ENCODE assay signal across 9 mouse cellular contexts in the genomic region with DNA sequence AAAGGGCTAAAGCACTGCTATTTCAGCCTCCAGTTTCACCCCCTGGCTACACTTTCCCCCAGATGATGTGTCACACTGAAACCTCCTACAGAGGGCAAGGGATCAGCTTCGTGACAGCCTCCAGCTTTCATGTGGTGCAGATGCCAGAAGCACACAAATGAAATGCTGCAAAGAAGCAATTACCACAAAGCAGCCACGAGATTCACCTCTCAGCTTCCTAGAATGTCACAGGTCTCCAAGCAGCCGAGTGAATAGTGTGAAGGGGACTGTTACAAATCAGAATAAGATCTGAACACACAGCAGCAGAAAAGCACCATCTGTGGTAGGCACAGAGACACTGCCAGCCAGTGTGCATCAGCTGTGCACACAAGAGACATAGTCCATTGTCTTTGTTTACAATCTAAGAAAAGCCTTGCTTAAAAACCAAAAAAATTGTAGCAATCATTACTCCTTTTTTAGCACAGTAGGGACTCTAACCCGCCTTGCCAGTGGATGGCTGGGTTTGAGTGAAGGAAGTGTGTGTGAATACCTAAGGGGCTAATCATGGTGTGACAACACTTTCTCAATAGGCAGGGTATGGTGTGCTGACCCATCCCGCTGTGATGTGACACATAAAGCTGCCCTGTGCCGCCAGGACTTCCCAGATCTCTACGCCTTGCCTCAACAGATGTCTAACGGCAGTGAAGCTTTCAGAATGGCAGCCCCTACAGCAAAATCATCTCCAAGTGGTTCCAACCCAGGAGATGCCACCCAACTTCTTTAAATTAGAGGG. TPM values are rescaled to one million over a fixed set of nuclear protein-coding genes. Genes with fewer than 3 reads are reported as not detected.
DNase-seq lines count a peak whose midpoint lies in the region; ATAC-seq and TF ChIP-seq lines count a peak whose summit lies in the region.
"Had no signal": no experiment of that assay in that cellular context is flagged by ENCODE, and none has a peak within 500 bp of the region (broad histone marks: within the 10 kb centered on the region; RNA-seq: fewer than 3 reads in every experiment).

No protein-coding gene starts in this region.

- 0 out of 2 replicates have a peak, but pooled peaks have one; percentile 33 for ATAC-seq in embryonic facial prominence, embryonic 14.5 days (ENCODE audit: low read depth)

- H3K4me3 ChIP-seq in C2C12 (ENCODE audit: insufficient read depth, poor library complexity, severe bottlenecking) (no peak overlapping the region), CH12.LX (replicated peaks in 1 of 3; ENCODE audit: low read depth in 2 of 3, low read length in 2 of 3, poor library complexity in 1 of 3) (peak overlapping the region; percentile 10 to 26 (median 17))
- H3K4me3 ChIP-seq in embryonic facial prominence, embryonic 14.5 days (ENCODE audit: low read depth, low read length), result no peak overlapping the region
- no peak overlapping the region for H3K4me3 ChIP-seq in olfactory bulb, adult 2 months (ENCODE audit: insufficient read depth, low read depth, low read length)
- H3K4me3 ChIP-seq: embryonic facial prominence, embryonic 15.5 days had no signal

- peak overlapping the region; percentile 63; the same call in 1 of the 2 replicates for H3K27ac ChIP-seq in CH12.LX (ENCODE audit: insufficient read depth, low read depth)
- H3K27ac ChIP-seq in embryonic facial prominence, embryonic 14.5 days (replicated peaks; ENCODE audit: low read depth, low read length), result no peak overlapping the region
- peak overlapping the region; percentile 78 for H3K27ac ChIP-seq in olfactory bulb, adult 2 months (ENCODE audit: insufficient read depth, low read depth, low read length)
- H3K27ac ChIP-seq: embryonic facial prominence, embryonic 15.5 days had no signal

- TF ChIP-seq CTCF in C2C12 (IDR thresholded peaks at IDR 0.05; ENCODE audit: control insufficient read depth, insufficient read depth, insufficient read length) (no peak), CH12.LX (conservative IDR thresholded peaks at IDR 0.05 in 1 of 2, IDR thresholded peaks at IDR 0.05 in 1 of 2; ENCODE audit: low read depth in 2 of 2, low read length in 2 of 2) (no peak; a peak in 1 of 4 replicates)
- TF ChIP-seq CTCF in olfactory bulb, adult 2 months (IDR thresholded peaks at IDR 0.05; ENCODE audit: insufficient read depth, low read depth, low read length), result no peak

- H3K79me3 ChIP-seq in C2C12 (ENCODE audit: low read depth), result peaks cover 38% of the 10 kb centered on the region

- dilution Hi-C loops in CH12.LX (cut with MboI; ENCODE audit: extremely low pct_ligation_motif_present, extremely low pct_unique_long_range_greater_than_20kb, low sequenced_read_pairs), result no loop called here

- H3K9ac ChIP-seq in CH12.LX (ENCODE audit: insufficient read depth, low read depth), result peak overlapping the region; percentile 16; the same call in 1 of the 2 replicates
- no peak overlapping the region for H3K9ac ChIP-seq in embryonic facial prominence, embryonic 14.5 days (ENCODE audit: low read depth, low read length)
- H3K9ac ChIP-seq: embryonic facial prominence, embryonic 15.5 days had no signal

- in situ Hi-C loops in CH12.LX (cut with MboI; ENCODE audit: low pct_ligation_motif_present, low pct_unique_long_range_greater_than_20kb, low sequenced_read_pairs), result no loop called here

- TF ChIP-seq POLR2A in CH12.LX (IDR thresholded peaks at IDR 0.05; ENCODE audit: low read depth, low read length), result no peak
- no peak for TF ChIP-seq POLR2A in olfactory bulb, adult 2 months (IDR thresholded peaks at IDR 0.05; ENCODE audit: insufficient read depth, low read depth, low read length)

- H3K79me2 ChIP-seq in C2C12 (ENCODE audit: control insufficient read depth, insufficient read depth) (peaks cover 86% of the 10 kb centered on the region), CH12.LX (replicated peaks; ENCODE audit: control insufficient read depth, extremely low read depth, insufficient read depth, poor library complexity, severe bottlenecking) (peaks cover 73% of the 10 kb centered on the region)

- H3K9me3 ChIP-seq in CH12.LX (replicated peaks; ENCODE audit: low read length), result no peaks in the 10 kb centered on the region
- no peaks in the 10 kb centered on the region for H3K9me3 ChIP-seq in embryonic facial prominence, embryonic 14.5 days (ENCODE audit: control insufficient read depth, low read length)
- H3K9me3 ChIP-seq: embryonic facial prominence, embryonic 15.5 days had no signal

- H3ac ChIP-seq in C2C12 (ENCODE audit: control insufficient read depth, insufficient read length, low read depth), result no peak overlapping the region

- H3K36me3 ChIP-seq in C2C12 (ENCODE audit: control insufficient read depth, insufficient read depth), result no peaks in the 10 kb centered on the region
- peaks cover 0 to 20% of the 10 kb centered on the region in 2 experiments for H3K36me3 ChIP-seq in CH12.LX (replicated peaks in 1 of 2; ENCODE audit: control insufficient read depth in 1 of 2, insufficient read depth in 1 of 2, low read length in 1 of 2)
- no peaks in the 10 kb centered on the region for H3K36me3 ChIP-seq in embryonic facial prominence, embryonic 14.5 days (ENCODE audit: control insufficient read depth, insufficient read depth, low read length)
- H3K36me3 ChIP-seq: embryonic facial prominence, embryonic 15.5 days had no signal

- H3K4me1 ChIP-seq in CH12.LX (ENCODE audit: control insufficient read depth in 1 of 2, insufficient read depth in 2 of 2), result peaks cover 26 to 90% of the 10 kb centered on the region in 2 experiments
- H3K4me1 ChIP-seq in embryonic facial prominence, embryonic 14.5 days (ENCODE audit: control insufficient read depth, insufficient read depth, low read length), result peaks cover 17% of the 10 kb centered on the region
- H3K4me1 ChIP-seq in olfactory bulb, adult 2 months (ENCODE audit: control insufficient read depth, insufficient read depth, low read length), result peaks cover 16% of the 10 kb centered on the region

- peak; percentile 23; the same call in 1 of the 2 replicates for TF ChIP-seq EP300 in CH12.LX (IDR thresholded peaks at IDR 0.05; ENCODE audit: low read length)

- H3K27me3 ChIP-seq in C2C12 (ENCODE audit: control insufficient read depth, insufficient read depth, insufficient read length) (no peaks in the 10 kb centered on the region), CH12.LX (replicated peaks) (no peaks in the 10 kb centered on the region)
- no peaks in the 10 kb centered on the region for H3K27me3 ChIP-seq in embryonic facial prominence, embryonic 14.5 days (replicated peaks; ENCODE audit: control insufficient read depth, insufficient read depth, low read length)
- H3K27me3 ChIP-seq: embryonic facial prominence, embryonic 15.5 days had no signal

- H3K4me2 ChIP-seq in CH12.LX (ENCODE audit: insufficient read depth, low read depth, poor library complexity, severe bottlenecking), result peak overlapping the region; percentile 29
- H3K4me2 ChIP-seq in embryonic facial prominence, embryonic 14.5 days (ENCODE audit: low read depth, low read length), result no peak overlapping the region
- H3K4me2 ChIP-seq: embryonic facial prominence, embryonic 15.5 days had no signal

- no peak for TF ChIP-seq RAD21 in CH12.LX (IDR thresholded peaks at IDR 0.05; ENCODE audit: low read depth, low read length)

- peak; percentile 59 for DNase-seq in CH12.LX (ENCODE audit: extremely low read depth)
- DNase-seq in embryonic facial prominence, embryonic 14.5 days (ENCODE audit: low spot score), result peak; percentile 30
- peak; percentile 69 for DNase-seq in lung, postnatal 10 days
- DNase-seq in layer of hippocampus, adult 9-11 months, result no peak
- no peak for DNase-seq in ovary, postnatal 36 days (ENCODE audit: low spot score)
- no peak for DNase-seq in spleen, postnatal 14 days (ENCODE audit: low spot score in 2 of 2)

- WGBS in embryonic facial prominence, embryonic 14.5 days, result 31% methylated on average over 8 of the region's 8 CpGs
- WGBS in olfactory bulb, adult 2 months, result 27% methylated on average over 8 of the region's 8 CpGs

TF ChIP-seq in C2C12, 6 proteins besides CTCF, POLR2A, EP300 and RAD21:
- TF ChIP-seq MYOG (IDR thresholded peaks at IDR 0.05; ENCODE audit: control insufficient read depth, extremely low read depth, insufficient read length) (no peak), MAX (IDR thresholded peaks at IDR 0.05) (no peak), CEBPB (IDR thresholded peaks at IDR 0.05; ENCODE audit: low read depth) (peak; percentile 47), MYOD1 (IDR thresholded peaks at IDR 0.05; ENCODE audit: control insufficient read depth, insufficient read length, low read depth) (peak; percentile 54)

TF ChIP-seq in CH12.LX, 34 proteins besides CTCF, POLR2A, EP300 and RAD21 (continues in another document):
- no peak for TF ChIP-seq RCOR1 (conservative IDR thresholded peaks at IDR 0.05; ENCODE audit: low read depth, low read length)
- TF ChIP-seq TBP (conservative IDR thresholded peaks at IDR 0.05; ENCODE audit: low read depth, low read length), result no peak
- 0 out of 2 replicates have a peak, but pooled peaks have one; percentile 18 for TF ChIP-seq TCF12 (IDR thresholded peaks at IDR 0.05; ENCODE audit: low read depth, low read length)
- TF ChIP-seq UBTF (IDR thresholded peaks at IDR 0.05; ENCODE audit: low read depth, low read length), result no peak
- no peak for TF ChIP-seq CHD2 (IDR thresholded peaks at IDR 0.05; ENCODE audit: low read length)

RNA-seq across cellular contexts. Expression of a gene that starts 14.5 kb away (rescaled TPM):
- polyA plus RNA-seq in C2C12 (2012; fragmentation: generic; extraction: Trizol), result 34.3 TPM
- 27.4 and 29.1 TPM in 2 replicates for total RNA-seq in CH12.LX (2012; rRNA removed)
- 20.0 and 20.1 TPM in 2 replicates for total RNA-seq in CH12.LX (2014; rRNA removed)
- 110 and 111 TPM in 2 replicates for polyA plus RNA-seq in CH12.LX (2012; ENCODE audit: insufficient read length, low read depth)
- 18.4 and 19.2 TPM in 2 replicates for polyA plus RNA-seq in embryonic facial prominence, embryonic 14.5 days (2014; fragmentation: Nextera tagmentation; extraction: Ambion mirVana)
- not detected in 2 replicates for polyA plus RNA-seq in olfactory bulb, adult 2 months (2012; ENCODE audit: insufficient read depth, insufficient read length, low replicate concordance, missing spikeins)

RNA-seq across cellular contexts. Expression of a gene that starts 36.6 kb away (rescaled TPM):
- polyA plus RNA-seq in C2C12 (2012; fragmentation: generic; extraction: Trizol), result not detected
- total RNA-seq in CH12.LX (2012; rRNA removed), result not detected in 2 replicates
- not detected in 2 replicates for total RNA-seq in CH12.LX (2014; rRNA removed)
- not detected in 2 replicates for polyA plus RNA-seq in CH12.LX (2012; ENCODE audit: insufficient read length, low read depth)
- 46.4 and 71.1 TPM in 2 replicates for polyA plus RNA-seq in embryonic facial prominence, embryonic 14.5 days (2014; fragmentation: Nextera tagmentation; extraction: Ambion mirVana)
- polyA plus RNA-seq in olfactory bulb, adult 2 months (2012; ENCODE audit: insufficient read depth, insufficient read length, low replicate concordance, missing spikeins), result not detected in 2 replicates

RNA-seq across cellular contexts. Expression of a gene that starts 51.1 kb away (rescaled TPM):
- 1.1 TPM for polyA plus RNA-seq in C2C12 (2012; fragmentation: generic; extraction: Trizol)
- total RNA-seq in CH12.LX (2012; rRNA removed), result 0.71 and 0.89 TPM in 2 replicates
- 0.46 and 0.72 TPM in 2 replicates for total RNA-seq in CH12.LX (2014; rRNA removed)
- 1.3 and 2.2 TPM in 2 replicates for polyA plus RNA-seq in CH12.LX (2012; ENCODE audit: insufficient read length, low read depth)
- 6.1 and 6.6 TPM in 2 replicates for polyA plus RNA-seq in embryonic facial prominence, embryonic 14.5 days (2014; fragmentation: Nextera tagmentation; extraction: Ambion mirVana)
- not detected in 2 replicates for polyA plus RNA-seq in olfactory bulb, adult 2 months (2012; ENCODE audit: insufficient read depth, insufficient read length, low replicate concordance, missing spikeins)

Comparison
In these comparisons a context has a peak if more than half of its experiments do, and no peak if none do; other contexts are left out.
1. H3K4me3 ChIP-seq: peak in CH12.LX (3 of 3); none in C2C12 (single experiment), embryonic facial prominence, embryonic 14.5 days (single experiment) and olfactory bulb, adult 2 months (single experiment).
2. DNase-seq: peak in CH12.LX (single experiment), embryonic facial prominence, embryonic 14.5 days (single experiment) and lung, postnatal 10 days (single experiment); none in layer of hippocampus, adult 9-11 months (single experiment), ovary, postnatal 36 days (single experiment) and spleen, postnatal 14 days (0 of 2).
3. RNA of a gene that starts 36.6 kb away (polyA plus RNA-seq): 46.4 to 71.1 TPM in embryonic facial prominence, embryonic 14.5 days; not detected in CH12.LX, not detected in C2C12 (single experiment) and not detected in olfactory bulb, adult 2 months; every median in the first group is over 10 times any median in the second.